Mouse (Mus musculus) R1 (cell line): Measurements from ENCODE around the gene Nr5a2.

Experiments
- DNase-seq: peaks from one replicate; pipeline ENCODE4 v3.0.0-alpha.2; 2018; ENCODE audit warnings: low read depth, low spot score

Gene Nr5a2

DNA sequence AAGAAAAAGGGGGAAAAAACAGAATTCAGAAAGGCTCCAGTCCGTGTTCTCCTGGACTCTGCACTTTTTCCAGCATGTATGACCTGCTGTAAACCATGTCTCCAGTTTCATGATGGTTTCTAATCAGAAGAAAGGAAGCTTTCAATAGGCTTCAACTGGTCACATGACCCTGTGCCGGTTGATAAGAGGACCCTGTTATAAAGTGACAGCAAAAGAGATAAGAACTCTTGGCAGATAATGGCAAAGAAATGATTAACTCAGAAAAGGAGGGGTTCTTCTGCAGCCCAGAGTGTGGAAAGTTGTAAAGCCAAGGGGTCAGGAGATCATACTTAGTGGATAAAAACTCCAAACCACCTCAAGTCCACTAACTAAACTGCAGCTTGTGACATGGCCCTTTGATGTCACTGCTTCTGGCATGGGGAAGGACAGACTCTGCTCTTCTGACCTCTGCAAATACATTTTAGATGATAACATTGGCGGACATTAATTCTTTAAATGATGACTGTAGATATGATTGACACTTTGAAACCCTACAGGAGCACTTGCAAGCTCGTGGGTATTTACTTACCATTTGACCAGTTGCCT, at the start of gene Nr5a2:
TSS of gene Nr5a2 (minus strand) at position 21 of the 585 bp plus-strand sequence.
- DNase-seq = no peak

DNA sequence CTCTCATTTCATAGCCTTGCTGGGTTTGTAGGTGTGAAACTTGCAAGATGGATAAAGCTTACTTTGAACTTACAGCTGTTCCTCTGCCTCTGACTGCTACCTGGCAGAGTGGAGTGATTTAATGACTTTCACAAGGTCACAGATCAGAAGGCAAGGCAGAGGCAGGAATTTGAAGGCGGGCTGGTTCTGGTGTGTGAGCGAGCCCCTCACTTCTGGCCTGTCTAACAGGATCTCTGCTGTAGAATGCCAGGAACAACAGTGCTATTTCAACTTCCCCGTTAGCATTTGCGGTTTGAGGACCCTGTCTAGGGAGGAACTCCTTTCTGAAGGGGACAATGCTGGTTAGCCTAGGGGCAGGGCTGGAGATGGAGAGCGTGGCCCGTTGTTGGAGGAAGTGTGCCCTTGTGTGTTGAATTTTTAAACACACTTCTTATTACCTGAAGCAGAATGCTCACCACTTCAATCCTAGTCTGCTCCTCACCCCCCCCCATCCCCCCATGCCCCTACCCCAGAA, 48.5 kb upstream of the Nr5a2 start:
- peak; percentile 24 for DNase-seq

- DNase-seq = peak; percentile 81
Observed at GRCm38 (mm10) chr1:137003816-137004215, 43.6 kb upstream of the Nr5a2 start.

GRCm38 (mm10) chr1:137003144-137003543, 42.9 kb upstream of the Nr5a2 start:
- no peak for DNase-seq

DNA sequence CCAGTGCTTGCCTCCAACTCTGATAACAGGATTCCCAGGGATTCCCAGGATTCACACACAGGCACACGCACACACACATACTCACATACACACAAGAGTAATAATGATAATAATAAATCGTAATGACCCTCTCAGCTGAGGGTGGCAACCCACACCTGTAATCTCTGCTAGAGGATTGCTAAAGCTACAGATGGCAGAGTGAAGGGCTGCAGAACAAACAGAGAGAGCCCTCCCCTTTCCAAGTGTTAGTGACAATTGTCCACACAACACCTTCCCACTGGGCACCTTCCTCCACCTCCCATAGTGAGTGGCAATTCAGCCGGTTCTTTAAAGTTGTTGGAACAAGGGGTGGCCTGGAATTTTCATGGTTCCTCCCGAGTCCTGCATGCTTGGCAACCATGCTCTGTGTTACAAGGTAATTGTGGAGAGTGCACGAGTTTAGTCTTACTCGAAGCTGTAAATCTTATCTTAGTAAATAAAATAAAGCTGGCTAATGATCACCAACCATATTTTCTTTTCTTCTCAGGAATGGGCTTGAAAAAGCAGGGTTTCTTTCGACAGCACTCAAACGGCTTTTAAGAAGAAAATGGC, 31.6 kb upstream of the Nr5a2 start:
- no peak for DNase-seq

GRCm38 (mm10) chr1:136980253-136980893, 20.1 kb upstream of the Nr5a2 start:
- DNase-seq = no peak

DNA sequence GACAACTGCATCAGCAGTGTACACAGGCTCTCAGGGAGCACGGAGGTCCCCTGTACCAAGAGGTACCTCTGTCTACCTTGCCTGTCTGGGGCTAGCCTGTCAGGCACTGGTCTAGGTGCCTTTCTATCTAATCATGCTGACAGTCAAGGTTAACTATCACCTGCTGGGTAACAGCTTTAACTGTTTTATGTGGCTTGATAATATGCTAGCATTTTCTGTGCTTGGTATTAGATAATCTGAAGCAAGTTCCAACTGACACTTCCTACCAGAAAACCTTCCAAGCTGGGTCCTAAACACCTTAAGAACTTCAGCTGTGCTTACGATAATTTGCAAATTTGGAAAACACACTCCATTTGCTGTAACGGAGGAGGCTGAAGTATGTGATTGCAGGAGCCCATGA, 17.6 kb upstream of the Nr5a2 start:
- no peak for DNase-seq

GRCm38 (mm10) chr1:136974040-136974439, 13.8 kb upstream of the Nr5a2 start:
- DNase-seq = no peak

GRCm38 (mm10) chr1:136973016-136973415, 12.8 kb upstream of the Nr5a2 start:
- no peak for DNase-seq

GRCm38 (mm10) chr1:136970995-136971394, 10.7 kb upstream of the Nr5a2 start:
- DNase-seq = no peak

DNA sequence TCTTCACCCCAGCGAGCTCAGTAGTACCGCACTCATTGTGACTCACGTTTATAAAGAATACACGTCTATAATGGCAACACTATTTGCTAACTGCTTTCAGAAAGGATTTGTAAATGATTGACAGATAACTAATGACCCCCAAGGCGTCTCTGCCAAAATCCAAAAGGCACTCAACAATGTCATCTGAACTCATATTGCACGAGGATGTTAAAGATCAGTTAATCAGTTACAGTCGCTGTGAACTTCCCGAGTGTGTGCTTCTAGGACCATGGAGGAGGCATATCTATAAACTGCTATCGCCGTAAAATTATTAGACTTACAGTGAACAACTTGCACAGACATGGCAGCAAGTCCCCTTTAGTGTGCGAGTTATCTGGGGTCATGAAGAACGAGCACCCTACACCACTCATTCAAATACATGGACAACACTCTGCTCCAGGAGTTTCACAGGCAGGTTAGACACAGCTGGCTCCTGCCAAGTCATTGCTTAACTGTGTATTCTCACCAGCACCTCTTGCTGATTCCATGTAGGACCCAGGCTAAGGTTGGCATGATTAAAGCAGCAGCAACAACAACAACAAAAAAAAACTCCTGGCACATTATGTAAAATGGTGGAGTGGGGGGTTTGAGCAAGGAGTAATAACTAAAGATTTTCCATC, 6.6 kb upstream of the Nr5a2 start:
- DNase-seq = no peak

DNA sequence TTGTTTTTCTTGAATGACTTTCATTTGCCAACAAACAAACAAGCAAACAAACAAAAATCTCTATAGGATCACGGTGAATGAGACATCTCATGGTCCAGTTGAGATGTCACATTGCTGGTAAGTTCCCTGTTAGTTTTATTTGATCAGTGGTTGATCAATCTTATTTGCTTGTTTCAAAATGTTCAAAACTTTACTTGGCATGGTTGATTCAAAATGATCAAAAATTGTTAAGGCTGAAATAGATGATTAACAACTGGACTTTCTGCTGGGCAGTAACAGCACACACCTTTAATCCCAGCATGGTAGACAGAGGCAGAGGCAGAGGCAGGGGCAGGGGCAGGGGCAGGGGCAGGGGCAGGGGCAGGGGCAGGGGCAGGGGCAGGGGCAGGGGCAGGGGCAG, 757 bp downstream of the Nr5a2 start:
- no peak for DNase-seq

DNA sequence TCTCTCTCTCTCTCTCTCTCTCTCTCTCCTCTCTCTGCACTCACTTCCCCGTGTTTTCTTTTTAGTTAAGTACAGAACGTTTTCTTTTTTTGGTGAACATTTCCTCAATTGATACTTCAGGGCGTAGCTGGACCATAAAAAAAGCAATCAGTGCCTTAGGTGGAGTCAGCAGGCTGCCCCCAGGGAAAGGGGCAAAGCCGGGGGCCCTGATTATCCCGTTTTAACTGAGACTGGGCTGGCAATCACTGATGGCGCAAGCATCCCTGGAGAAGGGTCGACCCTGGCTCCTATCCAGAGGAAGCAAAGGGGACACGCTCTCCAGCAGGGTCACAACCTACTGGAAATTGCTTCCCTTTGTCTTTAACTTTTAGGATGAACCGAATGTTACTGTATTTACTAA, 1.6 kb downstream of the Nr5a2 start:
- DNase-seq = no peak

DNA sequence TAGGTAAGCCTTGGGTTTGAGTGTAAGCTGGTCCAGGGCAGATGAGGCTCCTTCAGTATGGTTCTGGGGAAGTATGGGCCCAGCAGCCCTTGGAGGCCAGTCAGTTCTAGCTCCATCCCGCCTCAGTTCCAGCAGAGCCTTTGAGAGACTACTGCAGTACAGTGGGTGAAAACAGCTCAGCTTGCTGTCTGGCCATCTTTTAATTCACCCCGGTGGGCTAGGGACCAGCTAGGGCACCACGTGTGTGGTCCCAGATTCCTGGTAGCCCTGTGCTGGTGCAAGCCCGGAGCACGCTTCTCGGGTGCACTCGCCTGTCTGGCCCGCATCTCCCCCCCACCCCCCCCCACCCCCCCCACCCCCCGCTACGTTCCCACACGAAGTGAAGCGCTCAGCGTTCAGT, 2.1 kb downstream of the Nr5a2 start:
- no peak for DNase-seq

DNA sequence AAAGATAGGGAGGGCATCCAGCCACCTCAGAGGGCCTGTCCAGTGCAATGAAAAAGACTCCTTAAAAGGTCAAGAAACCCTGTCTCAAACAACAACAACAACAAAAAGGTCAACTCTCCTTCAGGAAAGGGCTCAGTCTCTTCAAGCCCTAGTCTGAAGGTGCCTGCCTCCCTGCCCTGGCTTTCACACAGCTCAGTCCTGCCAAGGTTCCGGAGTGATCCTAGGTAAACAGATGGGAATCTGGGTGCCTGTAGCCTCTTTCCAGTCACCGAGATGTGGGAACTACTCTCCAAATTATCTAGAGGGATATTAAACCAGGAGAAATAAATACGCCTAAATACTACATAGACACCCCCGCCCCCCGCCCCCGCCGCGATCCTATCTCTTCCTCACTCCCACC, 2.6 kb downstream of the Nr5a2 start:
- no peak for DNase-seq

GRCm38 (mm10) chr1:136954108-136954494, 6.1 kb downstream of the Nr5a2 start:
- no peak for DNase-seq

GRCm38 (mm10) chr1:136953444-136954107, 6.7 kb downstream of the Nr5a2 start:
- DNase-seq = peak; percentile 97

DNA sequence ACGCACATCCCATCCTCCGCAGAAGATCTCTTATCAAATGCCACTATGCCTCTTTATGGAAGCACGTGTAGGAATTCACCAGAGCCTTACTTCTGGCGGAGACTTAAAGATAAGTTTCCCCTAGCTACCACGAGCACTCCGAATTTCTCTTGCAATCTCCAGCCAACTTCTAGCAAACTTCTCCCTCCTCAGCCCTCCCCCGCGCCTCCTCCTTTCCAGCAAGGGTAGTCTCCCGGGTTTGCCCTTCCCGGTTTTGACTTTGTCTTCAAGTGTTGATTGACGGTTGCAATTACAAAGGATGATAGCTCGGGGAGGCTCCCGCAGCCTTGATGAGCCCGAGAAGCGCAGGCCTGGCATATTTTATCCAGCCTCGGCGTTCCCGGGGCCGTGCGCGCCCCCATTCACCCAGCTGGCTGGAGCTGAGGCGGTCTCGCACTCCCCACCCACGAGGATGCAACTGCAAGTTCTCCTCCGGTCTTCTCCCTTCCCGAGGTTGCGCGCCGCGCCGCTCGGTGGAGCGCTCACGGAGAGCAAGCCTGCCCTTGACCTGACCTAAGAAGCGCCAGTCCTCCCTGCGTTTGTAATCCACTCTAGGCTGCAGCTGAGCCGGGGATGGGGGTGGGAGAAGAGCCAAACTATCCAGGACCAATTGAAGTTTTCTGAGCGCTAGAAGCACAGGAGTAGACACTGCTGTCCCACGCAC, 7.5 kb downstream of the Nr5a2 start:
- peak; percentile 95 for DNase-seq

DNA sequence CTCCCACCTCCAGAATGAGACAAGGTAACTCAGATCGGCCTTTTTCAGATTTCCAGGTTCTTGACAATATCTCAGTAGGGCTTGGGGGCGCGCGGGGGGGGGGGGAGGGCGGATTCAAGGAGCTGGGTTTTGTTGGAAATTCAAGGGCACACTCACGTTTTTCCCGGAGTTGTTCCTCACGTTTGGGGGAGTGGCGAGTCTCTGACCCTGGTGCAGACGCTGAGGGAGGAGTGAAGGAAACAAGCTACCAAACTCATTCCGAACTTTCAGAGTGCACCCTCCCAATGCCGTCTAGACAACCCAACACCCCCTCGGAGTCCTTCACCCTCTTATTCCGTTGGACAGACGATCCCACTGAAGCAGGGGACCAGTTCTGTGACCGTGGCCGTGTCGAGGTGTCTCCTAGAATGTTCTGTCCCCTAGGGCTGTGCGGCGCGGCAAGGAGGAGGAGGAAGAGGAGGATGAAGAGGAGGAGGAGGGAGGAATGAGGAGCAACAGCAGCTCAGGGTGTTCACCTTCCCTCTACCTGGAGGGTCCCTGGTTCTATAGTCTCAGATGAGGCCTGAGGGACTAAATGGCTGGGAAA, 8.2 kb downstream of the Nr5a2 start:
- DNase-seq = peak; percentile 80

DNA sequence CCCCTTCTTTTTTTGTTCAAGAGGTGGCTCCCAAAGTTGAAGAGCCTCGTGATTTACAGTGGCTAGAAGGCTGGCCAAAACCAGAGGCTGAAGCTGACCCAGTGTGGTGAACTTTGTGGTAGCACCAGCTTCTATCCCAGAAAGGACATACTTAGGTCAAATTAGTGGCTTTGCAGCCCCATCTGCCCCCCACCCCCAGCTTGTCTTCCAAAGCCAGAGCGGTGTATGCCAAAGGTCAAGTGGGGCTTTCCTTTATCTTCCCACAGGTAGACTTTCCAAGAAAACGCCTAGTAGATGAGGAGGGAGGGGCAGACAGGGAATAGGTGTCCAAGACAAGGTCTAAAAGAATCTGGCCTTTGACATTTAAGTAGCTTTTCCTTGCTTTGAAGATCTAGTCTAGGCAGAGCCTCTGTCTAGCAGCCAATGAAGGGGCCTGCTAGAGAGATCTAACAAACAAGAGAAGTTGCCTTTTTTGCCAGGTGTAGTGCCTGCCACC, 9.0 kb downstream of the Nr5a2 start:
- peak; percentile 58 for DNase-seq

- peak; percentile 76 for DNase-seq
Observed at GRCm38 (mm10) chr1:136949323-136949741, 10.9 kb downstream of the Nr5a2 start.
